Mouse (Mus musculus): ENCODE measurements around the gene Abhd17a. TPM values are rescaled to one million over a fixed set of nuclear protein-coding genes. Genes with fewer than 3 reads are reported as not detected.

The Abhd17a gene
- total RNA-seq (2021) = 100 to 1,000 TPM; 131 to 133 TPM

DNA sequence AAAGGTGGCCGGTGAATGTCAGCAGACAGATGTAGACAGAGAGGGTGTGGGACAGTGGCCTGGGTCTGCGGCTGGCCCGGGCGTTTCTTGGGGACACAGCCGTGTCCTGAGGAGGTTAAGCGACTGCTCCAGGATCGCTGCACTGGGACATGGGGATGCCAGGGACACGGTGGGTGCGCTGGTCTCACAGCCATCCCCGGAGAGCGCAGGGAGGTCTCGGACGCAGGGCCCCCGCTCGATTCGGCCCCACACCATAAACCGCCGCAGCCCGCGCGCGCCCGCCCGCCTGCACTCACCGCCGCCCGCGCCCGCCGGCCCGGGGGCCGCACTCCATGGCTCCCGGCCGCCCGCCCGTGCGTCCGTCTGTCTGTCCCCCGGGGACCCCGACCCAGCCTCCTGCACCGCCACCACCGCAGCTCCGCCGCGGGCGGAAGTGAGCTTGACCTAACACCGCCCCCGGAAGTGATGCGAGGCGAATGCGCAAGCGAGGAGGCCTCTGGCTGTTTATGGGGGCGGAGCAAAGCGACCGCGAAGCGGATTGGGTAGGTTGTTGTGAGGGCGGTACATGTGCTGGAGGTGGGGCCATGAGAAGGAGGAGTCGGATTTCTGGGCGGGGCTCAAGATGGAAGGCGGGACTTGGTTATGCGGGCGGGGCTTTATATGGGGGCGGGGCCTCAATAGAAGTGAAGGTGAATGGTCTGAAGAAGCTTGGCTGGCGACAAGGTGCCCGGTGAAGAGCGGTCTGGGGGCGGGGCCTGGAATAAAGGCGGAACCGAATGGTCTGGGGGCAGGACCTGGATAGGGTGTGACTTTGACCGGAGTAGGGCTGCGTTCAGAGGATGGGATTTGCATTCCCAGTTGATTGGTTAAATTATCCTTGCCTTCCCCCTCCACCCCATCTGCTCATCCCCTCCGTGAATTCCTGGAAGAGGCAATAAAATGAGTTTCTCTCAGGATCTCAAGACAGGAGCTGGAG lies at the start of gene Abhd17a:
TSS of gene Abhd17a (minus strand) at position 463 of the 976 bp plus-strand sequence.
- DNase-seq = peak; percentile 97
- intact Hi-C loops (cut with DNase I) = no loop called here

DNA sequence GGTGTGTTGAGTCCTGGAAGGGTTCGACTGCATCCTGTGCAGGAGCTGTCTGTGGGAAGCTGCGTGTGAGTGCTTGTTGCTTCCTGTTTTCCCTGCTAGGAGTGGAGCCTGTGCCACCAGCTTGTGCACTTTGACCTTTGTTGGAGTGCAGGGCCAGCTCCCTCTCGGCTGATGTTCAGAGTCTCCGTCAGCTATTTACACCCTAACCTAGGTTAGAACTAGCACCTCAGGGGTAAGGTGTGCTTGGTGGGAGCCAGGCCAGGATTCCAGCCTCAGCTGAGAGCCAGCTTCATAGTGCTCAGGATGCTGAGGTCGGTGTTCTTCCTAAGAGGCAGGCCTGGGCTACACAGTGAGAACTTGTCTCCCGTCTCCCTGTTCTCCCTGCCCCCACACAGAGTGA lies 45.2 kb upstream of the Abhd17a start:
- intact Hi-C loops (cut with DNase I) = no loop called here
- no peak for DNase-seq

DNA sequence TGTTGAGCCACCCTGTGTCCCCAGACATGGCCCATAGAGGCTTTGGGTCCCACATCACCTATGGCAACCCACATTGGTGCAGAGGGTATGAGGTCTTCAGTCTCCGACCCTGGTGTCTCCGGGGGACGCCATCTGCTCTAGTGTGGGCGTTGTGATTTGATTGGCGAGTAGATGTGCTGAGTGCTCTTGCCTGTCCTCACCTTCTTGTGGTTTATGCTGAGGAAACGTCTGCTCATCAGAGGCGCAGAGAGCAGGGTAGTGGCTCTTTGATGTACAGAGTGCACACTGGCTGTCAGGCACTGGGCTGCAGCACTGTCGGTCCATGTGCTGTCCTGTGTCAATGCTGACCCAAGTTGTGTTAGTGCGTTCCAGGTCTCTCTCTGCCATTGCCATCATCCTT lies 38.8 kb upstream of the Abhd17a start:
- no peak for DNase-seq
- intact Hi-C loops (cut with DNase I) = no loop called here

DNA sequence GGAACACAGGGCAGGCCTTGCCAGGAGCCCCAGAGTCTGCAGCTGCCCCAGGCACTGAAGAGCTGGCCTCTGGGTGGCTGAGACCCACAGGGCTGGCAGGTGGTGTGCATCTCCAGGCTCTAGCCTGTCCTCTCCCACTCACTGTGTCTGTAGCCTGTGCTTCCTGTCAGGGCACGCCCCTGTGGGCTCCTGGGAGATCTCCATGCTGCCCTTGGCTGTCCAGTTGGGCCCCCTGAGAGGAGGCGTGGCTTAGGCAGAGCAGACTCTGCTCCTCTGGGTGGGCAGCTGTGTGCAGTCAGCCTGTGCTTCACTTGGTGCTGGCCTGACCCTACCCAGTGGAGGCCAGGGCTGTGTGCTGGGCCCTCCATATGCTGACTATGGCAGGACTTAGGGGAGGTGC lies 37.5 kb upstream of the Abhd17a start:
- intact Hi-C loops (cut with DNase I) = no loop called here
- DNase-seq = no peak

DNA sequence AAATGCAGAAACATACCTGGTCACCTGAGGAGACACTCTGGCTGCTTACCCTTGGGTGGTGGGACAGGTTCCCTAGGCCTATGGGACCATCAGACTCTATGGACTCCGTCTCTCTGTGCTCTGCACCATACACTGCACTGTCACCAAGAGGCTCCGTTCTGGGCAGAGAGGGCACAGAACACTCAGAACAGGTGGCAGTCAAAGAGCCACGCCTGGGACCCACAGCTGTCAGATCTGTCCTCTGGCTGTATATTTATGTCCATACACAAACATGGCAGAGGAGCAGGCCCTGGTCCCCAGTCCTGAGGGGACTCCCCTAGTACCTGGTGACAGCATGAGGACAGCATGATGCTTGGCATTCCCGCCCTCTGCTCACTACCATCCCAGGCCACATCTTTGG lies 35.6 kb upstream of the Abhd17a start:
- DNase-seq = no peak
- intact Hi-C loops (cut with DNase I) = no loop called here

DNA sequence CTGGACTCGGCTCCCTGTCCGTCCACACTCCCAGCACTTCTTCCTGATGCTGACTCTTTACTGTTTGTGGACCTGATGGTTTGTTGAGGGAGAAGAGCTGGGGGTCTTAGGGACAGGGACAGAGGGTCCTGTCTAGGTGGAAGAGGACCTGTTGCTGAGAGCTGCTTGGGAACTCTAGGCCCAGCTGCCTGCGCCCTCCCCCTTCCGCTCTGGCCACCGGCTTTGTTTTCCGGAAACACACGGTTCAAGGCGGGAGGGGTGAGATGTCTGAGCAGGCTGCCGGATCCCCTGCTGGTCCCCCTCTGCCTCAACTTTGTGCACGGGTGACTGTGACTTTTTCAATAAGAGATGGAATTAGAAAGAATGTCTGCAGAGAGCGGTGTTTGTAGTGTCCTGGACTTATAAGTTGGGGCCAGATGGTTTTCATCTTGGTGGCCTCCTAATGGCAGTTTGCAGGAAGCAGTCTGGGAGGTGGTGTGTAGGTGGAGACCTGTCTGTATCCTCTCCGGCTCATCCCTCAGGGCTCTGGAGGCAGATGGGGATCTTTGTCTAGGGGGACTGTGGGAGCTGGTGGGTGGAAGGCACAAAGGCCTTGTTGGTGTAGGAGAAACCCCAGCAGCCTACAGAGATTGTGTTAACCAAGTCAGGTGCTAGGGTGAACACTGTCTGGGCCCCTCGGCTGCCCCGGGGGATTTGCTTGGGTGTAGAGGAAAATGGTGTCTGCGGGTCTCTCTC lies 33.5 kb upstream of the Abhd17a start:
- no peak for DNase-seq
- intact Hi-C loops (cut with DNase I) = no loop called here

DNA sequence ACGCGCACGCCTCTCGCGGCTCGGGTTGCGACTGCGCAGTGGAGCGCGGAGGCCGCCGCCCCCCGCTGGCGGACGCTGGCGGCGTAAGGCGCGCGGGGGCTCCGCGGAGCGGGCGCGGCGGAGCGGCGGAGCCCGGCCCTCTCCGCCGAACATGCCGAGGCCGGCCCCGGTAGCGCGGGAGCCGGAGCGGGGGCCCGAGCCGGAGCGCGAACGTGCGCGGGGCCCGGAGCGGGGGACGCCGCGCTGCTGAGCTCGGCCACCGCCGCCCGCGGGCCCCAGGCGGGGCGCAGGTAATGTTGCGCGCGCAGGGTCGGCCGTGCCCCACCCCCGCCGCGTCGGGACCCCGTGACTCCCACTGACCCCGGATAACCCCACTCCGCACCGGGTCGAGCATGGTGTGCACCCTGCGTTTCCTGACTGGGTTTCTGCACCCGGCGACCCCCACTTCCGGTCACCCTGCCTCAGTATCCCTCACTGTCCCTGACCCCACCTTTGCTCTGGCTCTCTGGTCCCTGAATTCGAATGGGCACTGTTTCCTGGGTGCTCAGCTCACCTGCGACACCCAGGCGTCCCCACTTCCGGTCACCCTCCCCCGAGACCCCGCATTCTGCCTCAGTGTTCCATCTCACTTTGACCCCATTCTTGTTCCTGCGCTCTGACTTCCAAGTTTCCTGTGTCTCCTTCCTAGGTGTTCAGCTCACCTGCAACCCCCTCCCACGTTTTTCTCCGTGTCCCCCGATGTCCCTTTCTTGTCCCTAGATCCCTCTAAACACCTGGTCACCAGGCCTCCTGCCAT lies 32.7 kb upstream of the Abhd17a start, which contains the start of gene Csnk1g2:
TSS of gene Csnk1g2 (plus strand) at position 178 of the 796 bp plus-strand sequence.
- DNase-seq = peak; percentile 57
- intact Hi-C loops (cut with DNase I) = no loop called here

DNA sequence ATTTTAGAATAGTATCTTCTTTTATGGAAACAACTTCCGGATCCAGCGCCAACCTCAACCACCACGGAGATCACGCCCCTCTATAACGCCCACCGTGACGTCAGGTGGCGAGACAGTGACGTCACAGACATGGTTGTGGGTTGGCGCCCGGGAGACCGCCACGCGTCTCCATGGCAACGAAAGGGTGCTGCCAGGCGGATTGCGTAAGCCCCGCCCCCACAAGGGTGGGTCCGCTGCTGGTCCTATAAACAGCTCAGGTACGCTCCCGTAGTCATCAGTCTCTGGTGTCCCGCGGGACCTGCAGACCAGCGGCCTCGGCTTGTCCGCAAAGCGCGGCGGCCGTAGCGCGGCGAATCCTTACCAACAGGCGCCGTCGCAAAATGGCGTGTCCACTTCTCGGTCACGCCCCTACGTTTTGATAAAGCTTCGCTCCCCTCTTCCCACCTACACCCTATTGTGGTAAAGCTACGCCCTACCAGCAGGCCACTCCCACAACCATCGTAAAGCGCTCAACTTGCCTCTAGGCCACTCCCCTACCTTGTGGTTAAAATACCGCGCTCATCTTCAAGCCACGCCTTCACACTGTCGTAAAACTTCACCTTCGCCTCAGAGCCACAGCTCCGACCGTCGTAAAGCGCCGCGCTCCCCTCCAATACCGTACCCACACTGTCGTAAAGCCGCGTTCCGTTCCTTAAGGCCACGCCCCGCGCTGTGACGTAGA lies 32.0 kb upstream of the Abhd17a start:
- intact Hi-C loops (cut with DNase I) = no loop called here
- peak; percentile 100 for DNase-seq

DNA sequence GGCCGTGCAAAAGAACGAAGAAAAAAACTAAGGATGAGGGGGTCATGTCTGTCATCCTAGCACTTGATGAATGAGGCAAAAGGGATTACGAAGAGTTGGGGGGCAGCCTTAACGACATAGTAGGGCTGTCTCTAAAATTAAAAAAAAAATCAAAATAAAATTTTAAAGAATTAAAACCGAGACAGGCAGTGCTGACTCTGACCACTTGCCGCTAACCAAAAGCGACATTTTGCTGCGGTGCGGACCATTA lies 31.5 kb upstream of the Abhd17a start:
- no peak for DNase-seq
- intact Hi-C loops (cut with DNase I) = no loop called here

DNA sequence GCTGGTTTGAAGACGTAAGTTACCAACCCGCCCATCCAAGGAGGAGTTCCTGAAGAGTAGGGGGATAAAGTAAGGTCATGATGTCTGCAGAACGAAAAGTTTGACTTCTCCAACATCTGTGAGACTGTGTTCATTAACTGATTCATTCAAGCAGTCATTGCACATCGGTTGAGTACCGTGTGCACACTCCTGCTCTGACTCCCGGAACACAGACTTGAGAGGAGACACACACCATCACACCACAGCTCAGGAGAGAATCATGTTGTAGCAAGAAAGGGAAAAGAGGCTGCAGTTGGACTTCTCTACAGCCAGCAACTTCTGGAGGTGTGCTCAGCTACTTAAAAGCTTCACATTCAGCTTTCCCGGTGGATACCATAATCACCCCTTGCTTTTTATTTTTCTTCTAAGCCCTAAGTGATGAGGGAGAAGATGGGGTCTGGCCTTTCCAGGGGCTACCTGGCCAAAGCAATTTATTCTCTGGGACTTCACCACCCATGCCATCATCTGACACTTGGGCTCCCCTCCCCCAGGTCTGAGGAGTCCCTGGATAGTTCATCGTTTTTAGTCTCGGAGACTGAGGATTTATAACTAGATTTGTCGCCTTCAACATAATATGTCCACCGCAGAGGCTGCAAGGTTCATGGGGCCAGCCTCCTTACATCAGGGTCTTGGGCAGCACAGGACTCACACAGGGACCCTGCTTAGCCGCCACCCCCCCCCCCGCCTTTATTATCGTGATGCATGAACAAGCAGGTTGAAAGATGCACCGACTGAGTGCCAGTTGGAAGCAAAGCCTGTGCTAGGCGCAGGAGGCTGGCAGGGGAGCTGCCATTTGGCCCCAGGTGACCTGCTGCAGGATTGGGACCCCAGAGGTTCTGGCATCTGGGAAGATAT lies 30.9 kb upstream of the Abhd17a start:
- DNase-seq = no peak
- intact Hi-C loops (cut with DNase I) = no loop called here

DNA sequence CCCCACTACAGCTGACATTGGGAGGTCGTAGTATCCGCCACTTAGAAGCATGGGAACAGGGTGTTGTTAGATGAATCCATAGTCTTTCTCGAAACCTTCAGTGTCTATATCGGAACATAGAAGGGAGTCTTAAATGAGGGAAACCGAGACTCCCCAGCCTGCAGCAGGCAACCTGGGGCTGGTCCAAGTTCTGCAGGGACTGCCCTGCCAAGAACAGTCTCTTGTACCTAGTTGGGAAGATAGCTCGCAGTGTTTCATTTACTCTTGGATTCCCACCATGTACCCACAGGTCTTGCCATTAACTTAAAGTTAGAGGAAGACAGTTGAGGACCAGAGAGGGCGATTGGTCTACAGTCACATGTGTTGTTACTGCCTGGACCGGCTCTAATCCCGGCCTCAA lies 30.2 kb upstream of the Abhd17a start:
- intact Hi-C loops (cut with DNase I) = no loop called here

DNA sequence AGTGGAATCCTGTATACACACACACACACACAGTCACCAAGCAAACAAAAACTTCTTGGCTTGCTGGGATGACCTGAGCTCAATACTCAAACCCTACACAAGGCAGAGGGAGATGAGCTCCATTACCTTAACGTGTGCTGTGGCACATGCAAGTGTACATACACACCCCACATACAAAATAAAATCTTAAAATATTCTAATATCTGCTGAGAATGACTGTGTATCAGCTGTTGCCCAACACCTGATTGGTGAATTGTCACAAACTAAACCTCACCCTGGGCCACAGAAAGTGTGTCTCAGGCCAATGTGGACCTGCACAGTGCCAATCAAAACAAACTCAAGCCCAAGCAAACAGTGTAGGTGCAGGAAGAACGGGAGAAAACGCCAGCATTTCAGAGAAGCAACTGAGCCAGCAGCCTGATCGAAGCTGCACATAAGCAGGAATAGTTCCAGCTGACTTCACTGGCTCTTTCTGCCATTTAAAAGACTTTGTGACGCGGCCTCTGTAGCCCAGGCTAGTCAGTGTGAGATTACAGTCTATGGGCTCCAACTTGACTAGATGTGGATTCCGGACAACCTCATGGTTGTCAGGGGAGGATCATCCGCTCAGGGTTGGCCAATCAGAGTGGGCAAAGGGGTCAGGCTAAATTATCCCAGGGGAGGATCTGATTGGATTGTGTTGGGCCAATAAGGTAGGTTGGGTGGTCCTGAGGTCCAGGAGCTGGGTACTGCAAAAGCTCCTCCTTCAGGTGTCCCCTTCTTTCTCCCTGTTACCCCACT lies 29.5 kb upstream of the Abhd17a start:
- no peak for DNase-seq
- intact Hi-C loops (cut with DNase I) = no loop called here

More for the DNA sequence above, 30.2 kb upstream of the Abhd17a start:
- no peak for DNase-seq

DNA sequence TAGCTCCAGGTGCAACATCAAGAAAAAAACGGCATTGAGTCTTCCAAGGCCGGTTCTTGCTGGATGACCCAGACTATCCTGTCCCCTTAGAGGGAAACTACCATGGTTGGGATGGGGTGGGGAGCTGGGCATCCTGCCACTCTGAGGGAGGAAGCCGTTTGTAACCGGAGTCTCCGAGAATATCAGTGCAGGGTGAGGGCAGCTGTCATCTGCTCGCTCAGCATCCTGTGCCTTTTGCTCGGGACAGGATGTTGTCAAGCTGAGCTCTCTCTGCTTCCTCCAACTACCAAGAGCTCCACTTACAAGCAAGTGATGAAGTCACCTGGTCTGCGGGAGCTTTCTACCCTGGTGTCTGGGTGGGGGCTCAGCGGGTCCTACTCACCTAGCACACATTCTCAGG lies 28.0 kb upstream of the Abhd17a start:
- intact Hi-C loops (cut with DNase I) = no loop called here
- DNase-seq = no peak

DNA sequence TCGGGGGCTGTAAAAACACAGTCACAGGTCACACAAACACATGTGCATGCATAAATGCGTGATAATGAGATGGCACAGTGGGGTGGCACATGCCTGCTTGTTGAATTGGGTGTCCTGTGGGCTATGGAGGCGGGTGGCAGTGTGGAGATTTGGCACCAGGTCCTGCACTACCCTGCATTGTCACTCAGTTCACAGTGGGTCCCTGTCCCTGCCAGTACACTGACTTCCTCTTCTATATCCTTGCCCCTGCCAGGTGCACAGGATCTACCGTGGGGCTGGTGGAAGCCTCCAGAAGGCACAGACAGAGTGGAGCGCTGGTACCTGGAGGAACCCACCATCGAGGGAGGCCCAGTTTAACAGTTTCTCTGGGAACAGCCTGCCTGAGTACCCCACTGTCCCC lies 24.2 kb upstream of the Abhd17a start:
- intact Hi-C loops (cut with DNase I) = no loop called here
- no peak for DNase-seq

DNA sequence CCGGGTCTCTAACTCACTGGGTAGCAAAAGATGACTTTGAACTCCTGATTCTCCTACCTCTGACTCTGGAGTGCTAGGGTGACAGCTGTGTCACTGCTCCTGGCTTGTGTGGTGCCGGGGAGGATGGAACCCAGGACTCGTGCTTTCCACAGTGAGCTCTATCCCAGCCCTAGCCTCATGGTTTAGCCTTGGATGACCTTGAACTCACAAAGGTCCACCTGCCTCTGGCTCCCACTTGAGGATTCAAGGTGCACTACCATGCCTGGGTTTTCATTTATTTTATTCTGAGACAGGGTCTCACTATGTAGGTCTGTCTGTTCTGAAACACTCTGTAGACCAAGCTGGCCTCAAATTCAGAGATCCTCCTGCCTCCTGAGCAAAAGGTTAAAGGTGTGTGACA lies 23.7 kb upstream of the Abhd17a start:
- intact Hi-C loops (cut with DNase I) = no loop called here
- no peak for DNase-seq

DNA sequence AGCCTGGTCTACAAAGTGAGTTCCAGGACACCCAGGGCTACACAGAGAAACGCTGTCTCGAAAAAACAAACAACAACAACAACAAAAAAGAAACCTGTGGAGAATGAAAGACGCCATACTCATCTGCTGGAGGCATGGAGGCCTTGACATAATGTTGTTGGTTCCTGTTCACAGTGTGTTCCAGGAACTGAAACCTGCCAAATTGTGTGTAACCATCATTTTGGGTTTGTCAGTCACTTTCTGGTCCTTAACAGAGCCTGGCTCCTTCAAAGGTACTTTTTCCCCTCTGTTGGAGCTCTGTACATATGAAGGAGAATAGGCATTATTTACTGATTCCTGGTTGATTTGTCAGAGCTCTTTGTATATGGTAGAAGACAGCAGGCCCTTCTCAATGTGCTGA lies 21.8 kb upstream of the Abhd17a start:
- DNase-seq = no peak
- intact Hi-C loops (cut with DNase I) = no loop called here

DNA sequence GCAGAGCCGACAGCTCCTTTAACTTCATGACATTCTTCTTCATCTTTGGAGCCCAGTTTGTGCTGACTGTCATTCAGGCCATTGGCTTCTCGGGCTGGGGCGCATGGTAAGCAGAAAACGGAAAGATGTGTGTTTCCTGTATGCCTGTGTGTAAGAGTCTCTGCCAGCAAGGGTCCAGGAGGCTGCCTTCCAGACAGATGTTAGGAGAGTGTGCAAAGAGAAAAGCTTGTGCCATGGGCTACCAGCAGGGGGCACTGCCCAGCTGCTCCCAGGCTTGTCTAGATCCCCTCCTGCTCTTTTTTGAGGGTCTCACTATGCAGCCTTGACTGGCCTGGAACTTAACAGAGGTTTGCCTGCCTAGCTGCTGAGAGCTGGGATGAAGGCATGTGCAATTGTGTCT lies 20.9 kb upstream of the Abhd17a start:
- intact Hi-C loops (cut with DNase I) = no loop called here

DNA sequence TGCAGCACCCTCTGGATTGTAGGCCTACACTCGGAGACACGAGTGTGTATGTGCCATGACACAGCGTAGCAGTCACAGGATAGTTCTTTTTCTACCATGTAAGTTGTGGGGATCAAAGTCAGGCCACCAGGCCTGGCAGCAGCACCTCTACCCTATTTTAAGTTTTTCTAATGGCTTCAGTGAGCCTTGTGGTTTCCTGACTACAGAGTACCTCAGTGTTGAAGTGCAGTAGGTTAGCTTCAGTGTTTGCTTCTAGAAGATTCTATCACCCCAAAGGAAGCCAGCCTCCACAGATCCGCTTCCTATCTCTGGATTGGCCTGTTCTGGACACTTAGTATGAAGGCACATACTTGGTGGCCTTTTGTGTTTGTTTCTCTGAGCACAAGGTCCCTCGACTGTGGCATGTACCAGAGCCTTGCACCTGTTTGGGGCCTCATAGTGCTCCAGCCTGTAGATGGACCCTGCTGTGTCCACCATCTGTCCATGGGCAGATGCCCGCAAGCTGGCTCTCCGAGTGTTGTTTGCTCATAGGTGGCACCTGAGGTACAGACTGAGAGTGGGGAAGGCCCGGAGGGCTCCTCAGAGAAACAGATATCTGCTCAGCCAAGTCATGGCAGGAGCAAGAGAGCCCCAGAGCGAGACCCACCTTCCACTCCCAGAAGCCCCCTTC lies 20.1 kb upstream of the Abhd17a start:
- peak; percentile 48 for DNase-seq
- intact Hi-C loops (cut with DNase I) = no loop called here

More for the DNA sequence above, 20.9 kb upstream of the Abhd17a start:
- DNase-seq = peak; percentile 51
